Mouse (Mus musculus): ENCODE data around the gene Cacna1c. TPM values are rescaled to one million over a fixed set of nuclear protein-coding genes. Genes with fewer than 3 reads are reported as not detected.
"Not testable (repeated sequence)": the region's sequence is repeated elsewhere in the genome, so short reads cannot be mapped to it uniquely, and the experiment has no call there.

Cacna1c gene
- polyA plus RNA-seq, 1 experiment from 2014 or later: 9.8 TPM

DNA sequence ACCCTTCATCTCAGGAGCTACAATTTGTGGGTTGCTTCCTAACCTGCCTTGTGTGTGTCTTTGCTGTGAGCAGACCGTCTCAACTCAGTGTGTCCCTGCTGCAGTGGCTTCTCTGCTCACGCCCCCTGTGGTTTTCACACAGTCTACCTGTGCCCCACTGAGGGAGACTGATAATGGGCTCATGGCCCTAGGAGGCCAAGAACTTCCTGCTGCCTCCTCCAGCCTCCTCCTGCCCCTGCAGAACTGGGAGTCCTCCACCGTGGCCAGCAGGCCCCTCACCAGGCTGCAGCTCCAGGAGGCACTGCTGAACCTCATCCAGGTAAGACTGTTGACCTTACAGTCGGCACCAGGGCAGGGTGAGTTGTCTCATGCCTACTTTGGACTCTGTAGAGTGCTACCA is 21.4 kb upstream of the Cacna1c start:
- no peak overlapping the region for H3K4me2 ChIP-seq (replicated peaks; ENCODE audit: low read depth, low read length)
- H3K36me3 ChIP-seq (ENCODE audit: control insufficient read depth, insufficient read depth, low read length): peaks cover 5% of the 10 kb centered on the region; the same call in 1 of the 2 replicates
- no peak overlapping the region for H3K27ac ChIP-seq (ENCODE audit: low read length)
- no peaks in the 10 kb centered on the region for H3K4me1 ChIP-seq (ENCODE audit: control insufficient read depth, insufficient read depth, low read length)
- H3K27me3 ChIP-seq (ENCODE audit: control insufficient read depth, insufficient read depth, low read length): no peaks in the 10 kb centered on the region
- no peak for ATAC-seq (ENCODE audit: insufficient number of reproducible peaks, insufficient read depth, low FRiP score, low read depth)
- no peaks in the 10 kb centered on the region for H3K9me3 ChIP-seq (ENCODE audit: control insufficient read depth, low read depth, low read length)
- WGBS: 61% methylated on average over 4 of the region's 4 CpGs
- no peak overlapping the region for H3K9ac ChIP-seq (replicated peaks; ENCODE audit: low read depth, low read length)
- no peak overlapping the region for H3K4me3 ChIP-seq (ENCODE audit: low read depth, low read length)

DNA sequence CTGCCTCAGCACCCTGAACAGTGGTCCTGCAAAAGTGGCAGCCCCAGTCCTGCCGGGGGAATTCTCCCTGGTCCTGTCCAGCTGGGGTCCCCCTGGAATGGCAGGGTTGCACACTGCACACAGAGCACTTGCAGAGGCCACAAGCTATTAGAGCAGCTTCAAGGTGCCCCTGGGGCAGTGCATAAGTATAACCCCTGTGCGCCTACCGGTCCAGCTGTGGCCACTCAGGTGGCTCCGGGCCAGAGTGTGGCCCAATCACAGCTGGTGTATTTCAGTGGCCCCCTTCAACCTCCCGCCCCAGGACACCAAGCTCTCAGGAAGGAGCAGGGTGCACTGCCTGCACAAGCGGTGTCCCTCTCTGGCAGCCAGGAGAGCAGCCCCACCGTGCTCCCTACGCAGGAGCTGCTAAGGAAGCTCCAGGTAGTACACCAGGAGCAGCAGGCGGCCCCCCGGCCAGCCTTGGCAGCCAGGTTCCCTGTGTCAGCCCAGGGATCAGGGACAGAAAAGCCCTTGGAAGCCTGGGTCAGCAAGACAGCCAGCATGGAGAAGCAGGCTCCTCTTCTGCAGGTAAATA is 18.9 kb upstream of the Cacna1c start:
- no peak overlapping the region for H3K9ac ChIP-seq (replicated peaks; ENCODE audit: low read depth, low read length)
- 79% methylated on average over 10 of the region's 10 CpGs for WGBS
- H3K27me3 ChIP-seq (ENCODE audit: control insufficient read depth, insufficient read depth, low read length): no peaks in the 10 kb centered on the region
- H3K36me3 ChIP-seq (ENCODE audit: control insufficient read depth, insufficient read depth, low read length): 0 out of 2 replicates have a peak, but pooled peaks cover 5% of the 10 kb centered on the region
- H3K4me1 ChIP-seq (ENCODE audit: control insufficient read depth, insufficient read depth, low read length): no peaks in the 10 kb centered on the region
- no peak overlapping the region for H3K4me3 ChIP-seq (ENCODE audit: low read depth, low read length)
- no peak overlapping the region for H3K4me2 ChIP-seq (replicated peaks; ENCODE audit: low read depth, low read length)
- H3K9me3 ChIP-seq (ENCODE audit: control insufficient read depth, low read depth, low read length): no peaks in the 10 kb centered on the region
- ATAC-seq (ENCODE audit: insufficient number of reproducible peaks, insufficient read depth, low FRiP score, low read depth): no peak
- no peak overlapping the region for H3K27ac ChIP-seq (ENCODE audit: low read length)

DNA sequence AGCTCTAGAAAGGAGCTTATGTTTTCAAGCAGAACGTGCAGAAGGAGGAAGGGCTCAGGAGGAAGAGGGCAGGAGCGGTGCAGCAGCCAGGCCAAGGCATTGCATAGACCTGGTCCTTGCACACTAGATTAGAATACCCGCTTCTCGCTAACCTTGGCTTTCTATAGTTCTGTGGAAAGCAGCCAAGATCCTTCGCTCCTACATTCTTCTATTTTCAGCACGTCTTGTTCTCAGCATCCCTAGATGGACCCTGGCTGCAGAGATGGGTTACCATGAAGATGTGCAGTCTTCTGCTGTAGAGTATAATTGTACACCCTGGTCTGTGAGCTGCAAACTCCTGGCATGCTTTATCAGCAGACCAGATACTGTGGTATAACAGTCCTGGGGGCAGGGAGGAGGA is 18.0 kb upstream of the Cacna1c start:
- no peak overlapping the region for H3K4me3 ChIP-seq (ENCODE audit: low read depth, low read length)
- 0 out of 2 replicates have a peak, but pooled peaks cover 5% of the 10 kb centered on the region for H3K36me3 ChIP-seq (ENCODE audit: control insufficient read depth, insufficient read depth, low read length)
- no peak for ATAC-seq (ENCODE audit: insufficient number of reproducible peaks, insufficient read depth, low FRiP score, low read depth)
- no peak overlapping the region for H3K9ac ChIP-seq (replicated peaks; ENCODE audit: low read depth, low read length)
- no peaks in the 10 kb centered on the region for H3K4me1 ChIP-seq (ENCODE audit: control insufficient read depth, insufficient read depth, low read length)
- no peak overlapping the region for H3K4me2 ChIP-seq (replicated peaks; ENCODE audit: low read depth, low read length)
- H3K27ac ChIP-seq (ENCODE audit: low read length): no peak overlapping the region
- H3K9me3 ChIP-seq (ENCODE audit: control insufficient read depth, low read depth, low read length): no peaks in the 10 kb centered on the region
- no peaks in the 10 kb centered on the region for H3K27me3 ChIP-seq (ENCODE audit: control insufficient read depth, insufficient read depth, low read length)
- 79% methylated on average over 6 of the region's 6 CpGs for WGBS

DNA sequence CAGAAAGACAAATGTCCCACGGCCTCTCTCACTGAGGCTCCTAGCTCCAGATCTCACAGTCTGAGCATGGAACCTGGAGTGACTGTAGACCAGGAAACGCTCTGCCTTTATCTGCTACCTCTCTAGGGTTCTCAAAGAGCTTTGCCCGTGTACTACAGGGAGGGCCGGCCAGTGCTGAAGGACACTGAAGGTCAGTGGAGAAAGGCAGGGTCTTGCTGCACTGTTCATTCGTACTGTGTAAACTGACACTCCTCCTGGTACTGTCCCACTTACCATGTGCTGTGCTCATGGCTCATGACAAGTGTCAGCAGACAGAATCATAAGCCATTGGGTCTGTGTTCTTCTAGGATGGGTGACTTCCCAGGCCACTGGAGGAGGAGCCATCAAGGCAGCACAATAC is 17.2 kb upstream of the Cacna1c start:
- Histone ChIP-seq H3K27ac (ENCODE audit: low read length) (no peak overlapping the region), H3K4me2 (replicated peaks; ENCODE audit: low read depth, low read length) (no peak overlapping the region), H3K36me3 (ENCODE audit: control insufficient read depth, insufficient read depth, low read length) (0 out of 2 replicates have a peak, but pooled peaks cover 5% of the 10 kb centered on the region), H3K9ac (replicated peaks; ENCODE audit: low read depth, low read length) (no peak overlapping the region), H3K27me3 (ENCODE audit: control insufficient read depth, insufficient read depth, low read length) (no peaks in the 10 kb centered on the region), H3K4me3 (ENCODE audit: low read depth, low read length) (no peak overlapping the region), H3K9me3 (ENCODE audit: control insufficient read depth, low read depth, low read length) (no peaks in the 10 kb centered on the region), H3K4me1 (ENCODE audit: control insufficient read depth, insufficient read depth, low read length) (no peaks in the 10 kb centered on the region)
- ATAC-seq (ENCODE audit: insufficient number of reproducible peaks, insufficient read depth, low FRiP score, low read depth): no peak
- 75% methylated on average over 5 of the region's 5 CpGs for WGBS

DNA sequence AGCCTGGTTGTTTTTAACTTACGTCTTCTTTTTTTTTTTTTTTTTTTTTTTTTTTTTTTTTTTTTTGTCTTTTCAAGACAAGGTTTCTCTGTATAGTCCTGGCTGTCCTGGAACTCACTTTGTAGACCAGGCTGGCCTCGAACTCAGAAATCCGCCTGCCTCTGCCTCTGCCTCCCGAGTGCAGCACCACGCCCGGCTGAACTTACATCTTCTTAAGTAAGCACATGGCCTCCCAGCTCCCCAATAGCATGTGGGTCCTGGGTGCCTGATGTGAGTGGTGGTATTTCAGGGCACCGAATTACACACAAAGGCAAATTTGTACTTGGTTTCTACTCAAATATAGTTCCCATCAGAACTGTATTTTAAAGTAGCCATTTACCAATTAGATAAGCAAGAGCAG is 9.8 kb upstream of the Cacna1c start:
- not testable (repeated sequence) for H3K4me2 ChIP-seq (replicated peaks; ENCODE audit: low read depth, low read length); H3K27ac ChIP-seq (ENCODE audit: low read length); H3K9me3 ChIP-seq (ENCODE audit: control insufficient read depth, low read depth, low read length); H3K27me3 ChIP-seq (ENCODE audit: control insufficient read depth, insufficient read depth, low read length); H3K4me1 ChIP-seq (ENCODE audit: control insufficient read depth, insufficient read depth, low read length); H3K36me3 ChIP-seq (ENCODE audit: control insufficient read depth, insufficient read depth, low read length); H3K4me3 ChIP-seq (ENCODE audit: low read depth, low read length); H3K9ac ChIP-seq (replicated peaks; ENCODE audit: low read depth, low read length); ATAC-seq (ENCODE audit: insufficient number of reproducible peaks, insufficient read depth, low FRiP score, low read depth)
- 85% methylated on average over 7 of the region's 7 CpGs for WGBS

DNA sequence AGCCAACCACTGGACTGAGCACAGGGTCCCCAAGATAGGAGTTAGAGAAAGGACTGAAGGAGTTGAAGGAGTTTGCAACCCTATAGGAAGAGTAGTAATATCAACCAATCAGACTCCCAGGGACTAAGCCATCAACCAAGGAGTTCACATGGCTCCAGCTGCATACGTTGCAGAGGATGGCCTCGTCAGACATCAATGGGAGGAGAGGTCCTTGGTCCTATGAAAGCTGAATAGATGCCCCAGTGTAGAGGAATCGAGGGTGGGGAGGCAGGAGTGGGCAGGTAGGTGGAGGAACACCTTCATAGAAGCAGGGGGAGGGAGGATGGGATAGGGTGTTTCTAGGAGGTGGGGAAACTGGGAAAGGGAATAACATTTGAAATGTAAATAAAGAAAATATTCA is 8.7 kb upstream of the Cacna1c start:
- Histone ChIP-seq H3K4me2 (replicated peaks; ENCODE audit: low read depth, low read length) (no peak overlapping the region), H3K9ac (replicated peaks; ENCODE audit: low read depth, low read length) (no peak overlapping the region), H3K27ac (ENCODE audit: low read length) (no peak overlapping the region), H3K36me3 (ENCODE audit: control insufficient read depth, insufficient read depth, low read length) (no peaks in the 10 kb centered on the region; the same call in 1 of the 2 replicates), H3K27me3 (ENCODE audit: control insufficient read depth, insufficient read depth, low read length) (no peaks in the 10 kb centered on the region), H3K4me1 (ENCODE audit: control insufficient read depth, insufficient read depth, low read length) (no peaks in the 10 kb centered on the region), H3K4me3 (ENCODE audit: low read depth, low read length) (no peak overlapping the region), H3K9me3 (ENCODE audit: control insufficient read depth, low read depth, low read length) (no peaks in the 10 kb centered on the region)
- no peak for ATAC-seq (ENCODE audit: insufficient number of reproducible peaks, insufficient read depth, low FRiP score, low read depth)
- 78% methylated on average over 3 of the region's 3 CpGs for WGBS

DNA sequence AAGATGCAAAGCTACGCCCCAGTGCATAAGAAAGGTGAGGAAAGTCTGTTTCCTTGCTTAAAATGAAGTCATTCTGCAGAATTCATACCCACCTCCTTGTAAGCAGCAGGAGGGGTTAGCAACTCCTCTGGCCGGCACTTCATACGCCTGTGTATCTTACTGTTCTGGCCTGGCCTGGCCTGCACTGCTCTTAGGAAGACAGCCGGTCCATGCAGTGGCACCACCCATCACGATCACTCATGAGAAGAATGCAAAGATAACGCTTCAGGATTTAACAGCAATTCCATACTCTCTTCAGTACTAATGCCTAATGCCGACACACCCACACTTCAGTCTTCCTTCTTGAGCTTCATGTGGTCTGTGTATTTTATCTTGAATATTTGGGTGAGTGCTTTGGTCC is 8.1 kb upstream of the Cacna1c start:
- no peak for ATAC-seq (ENCODE audit: insufficient number of reproducible peaks, insufficient read depth, low FRiP score, low read depth)
- WGBS: 81% methylated on average over 7 of the region's 7 CpGs
- no peak overlapping the region for H3K4me2 ChIP-seq (replicated peaks; ENCODE audit: low read depth, low read length)
- H3K27ac ChIP-seq (ENCODE audit: low read length): no peak overlapping the region
- H3K9me3 ChIP-seq (ENCODE audit: control insufficient read depth, low read depth, low read length): no peaks in the 10 kb centered on the region
- no peak overlapping the region for H3K4me3 ChIP-seq (ENCODE audit: low read depth, low read length)
- no peaks in the 10 kb centered on the region; the same call in 1 of the 2 replicates for H3K36me3 ChIP-seq (ENCODE audit: control insufficient read depth, insufficient read depth, low read length)
- no peak overlapping the region for H3K9ac ChIP-seq (replicated peaks; ENCODE audit: low read depth, low read length)
- H3K27me3 ChIP-seq (ENCODE audit: control insufficient read depth, insufficient read depth, low read length): no peaks in the 10 kb centered on the region
- no peaks in the 10 kb centered on the region for H3K4me1 ChIP-seq (ENCODE audit: control insufficient read depth, insufficient read depth, low read length)

DNA sequence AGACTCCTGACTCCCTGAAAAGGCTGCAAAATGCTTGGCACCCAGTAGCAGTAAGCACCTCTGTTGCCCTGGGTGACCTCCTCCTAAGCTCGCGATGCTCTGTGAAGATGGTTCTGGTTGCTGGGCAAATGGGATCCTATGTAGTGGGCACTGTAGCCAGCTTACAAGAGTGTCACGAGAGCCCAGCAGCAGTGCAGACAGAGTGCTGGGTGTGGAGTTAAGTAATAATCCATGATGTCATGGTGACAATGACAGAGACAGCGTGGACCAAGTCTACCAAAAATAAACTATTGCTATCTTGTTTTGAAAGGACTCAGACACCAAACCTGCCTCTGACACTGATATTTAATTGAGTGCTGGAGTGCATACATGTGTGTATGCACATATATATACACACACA is 5.4 kb upstream of the Cacna1c start:
- H3K27ac ChIP-seq (ENCODE audit: low read length): no peak overlapping the region
- no peaks in the 10 kb centered on the region for H3K27me3 ChIP-seq (ENCODE audit: control insufficient read depth, insufficient read depth, low read length)
- H3K9me3 ChIP-seq (ENCODE audit: control insufficient read depth, low read depth, low read length): no peaks in the 10 kb centered on the region
- H3K4me1 ChIP-seq (ENCODE audit: control insufficient read depth, insufficient read depth, low read length): no peaks in the 10 kb centered on the region; the same call in 1 of the 2 replicates
- no peak overlapping the region for H3K4me3 ChIP-seq (ENCODE audit: low read depth, low read length)
- no peak for ATAC-seq (ENCODE audit: insufficient number of reproducible peaks, insufficient read depth, low FRiP score, low read depth)
- H3K36me3 ChIP-seq (ENCODE audit: control insufficient read depth, insufficient read depth, low read length): no peaks in the 10 kb centered on the region; the same call in 1 of the 2 replicates
- WGBS: 93% methylated on average over 4 of the region's 4 CpGs
- H3K4me2 ChIP-seq (replicated peaks; ENCODE audit: low read depth, low read length): no peak overlapping the region
- H3K9ac ChIP-seq (replicated peaks; ENCODE audit: low read depth, low read length): no peak overlapping the region

DNA sequence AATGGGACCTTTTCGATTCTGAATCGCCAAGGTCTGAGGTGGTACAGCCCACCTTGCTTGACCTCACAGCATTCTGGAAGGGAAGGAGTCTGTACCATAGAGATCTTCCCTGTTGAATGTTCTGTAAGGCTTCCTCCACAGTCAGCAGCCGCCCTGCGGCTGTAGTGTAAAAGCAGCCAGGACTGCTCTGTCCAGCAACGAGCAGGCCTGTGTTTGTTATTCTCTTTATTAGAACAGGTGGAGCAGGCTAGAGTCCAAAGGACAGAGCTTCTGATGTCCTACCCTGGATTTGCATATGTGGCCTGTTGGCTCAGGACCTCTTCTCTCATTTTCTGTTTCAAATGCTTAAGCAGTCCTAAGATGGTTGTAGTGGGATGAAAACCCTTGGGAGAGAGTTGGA is 4.1 kb upstream of the Cacna1c start:
- no peak for ATAC-seq (ENCODE audit: insufficient number of reproducible peaks, insufficient read depth, low FRiP score, low read depth)
- no peaks in the 10 kb centered on the region for H3K27me3 ChIP-seq (ENCODE audit: control insufficient read depth, insufficient read depth, low read length)
- no peaks in the 10 kb centered on the region; the same call in 1 of the 2 replicates for H3K36me3 ChIP-seq (ENCODE audit: control insufficient read depth, insufficient read depth, low read length)
- H3K9ac ChIP-seq (replicated peaks; ENCODE audit: low read depth, low read length): no peak overlapping the region
- no peak overlapping the region for H3K27ac ChIP-seq (ENCODE audit: low read length)
- 72% methylated on average over 5 of the region's 5 CpGs for WGBS
- no peak overlapping the region for H3K4me3 ChIP-seq (ENCODE audit: low read depth, low read length)
- H3K4me1 ChIP-seq (ENCODE audit: control insufficient read depth, insufficient read depth, low read length): no peaks in the 10 kb centered on the region; the same call in 1 of the 2 replicates
- no peaks in the 10 kb centered on the region for H3K9me3 ChIP-seq (ENCODE audit: control insufficient read depth, low read depth, low read length)
- H3K4me2 ChIP-seq (replicated peaks; ENCODE audit: low read depth, low read length): no peak overlapping the region

All from stomach, embryonic 14.5 days (tissue).